Mouse (Mus musculus) midbrain, embryonic 13.5 days (tissue): Measurements from ENCODE around the gene Ddx52. TPM values are rescaled to one million over a fixed set of nuclear protein-coding genes. Genes with fewer than 3 reads are reported as not detected.

Source experiments
- ATAC-seq: fragments of 200-750 bp; cut with Nextera tagmentation; 2 replicates; pipeline ENCODE4 v1.8.0; 2017; ENCODE audit warnings: mild to moderate bottlenecking, moderate TSS enrichment, moderate library complexity
- H3K27ac ChIP-seq: fragments of 300-500 bp; sonication (generic); 2 replicates; pipeline ENCODE4 v1.5.1; 2015; ENCODE audit warnings: inconsistent platforms, mild to moderate bottlenecking, moderate library complexity
- H3K27me3 ChIP-seq: fragments of 300-500 bp; sonication (generic); 2 replicates; pipeline ENCODE4 v1.6.1; 2015; ENCODE audit warnings: mild to moderate bottlenecking, inconsistent platforms
- H3K36me3 ChIP-seq: fragments of 300-500 bp; sonication (generic); 2 replicates; pipeline ENCODE4 v1.6.1; 2015; ENCODE audit warnings: mild to moderate bottlenecking, inconsistent platforms
- H3K4me1 ChIP-seq: fragments of 300-500 bp; sonication (generic); replicated peaks from 2 replicates; pipeline ENCODE4 v1.6.1; 2015; ENCODE audit warnings: inconsistent platforms
- H3K4me2 ChIP-seq: fragments of 300-500 bp; sonication (generic); replicated peaks from 2 replicates; pipeline ENCODE4 v1.6.1; 2015; ENCODE audit warnings: moderate library complexity, mild to moderate bottlenecking, inconsistent platforms
- H3K4me3 ChIP-seq: fragments of 300-500 bp; sonication (generic); replicated peaks from 2 replicates; pipeline ENCODE4 v1.5.1; 2015; ENCODE audit warnings: mild to moderate bottlenecking, inconsistent platforms
- H3K9ac ChIP-seq: fragments of 300-500 bp; sonication (generic); replicated peaks from 2 replicates; pipeline ENCODE4 v1.6.1; 2015; ENCODE audit warnings: mild to moderate bottlenecking, inconsistent platforms
- H3K9me3 ChIP-seq: fragments of 300-500 bp; sonication (generic); 2 replicates; pipeline ENCODE4 v1.6.1; 2016; ENCODE audit warnings: mild to moderate bottlenecking, inconsistent platforms
- WGBS: fragments of 180-500 bp; shearing (Covaris S2); methylation state at CpG from one replicate; pipeline ENCODE4 v1.1.7; 2015; 5-methylcytosine and 5-hydroxymethylcytosine counted together
- polyA plus RNA-seq: library from polyadenylated mRNA; unstranded; fragments of >200 nt; fragmentation: Nextera tagmentation; extraction: Ambion mirVana; gene quantifications from 2 replicates; pipeline ENCODE4 v1.2.1, GENCODE M21; 2015

Gene Ddx52
- polyA plus RNA-seq, 1 experiment from 2014 or later, result 34.6 TPM

GRCm38 (mm10) chr11:83932506-83933106 lies 9.3 kb upstream of the Ddx52 start:
- H3K9ac ChIP-seq, result no peak overlapping the region
- H3K27ac ChIP-seq, result no peak overlapping the region
- no peak overlapping the region for H3K4me3 ChIP-seq
- H3K27me3 ChIP-seq, result no peaks in the 10 kb centered on the region
- H3K4me1 ChIP-seq, result 0 out of 2 replicates have a peak, but pooled peaks cover 5% of the 10 kb centered on the region
- no peaks in the 10 kb centered on the region for H3K36me3 ChIP-seq
- H3K9me3 ChIP-seq, result no peaks in the 10 kb centered on the region
- no peak overlapping the region for H3K4me2 ChIP-seq
- ATAC-seq, result no peak
- WGBS, result 81% methylated on average over 10 of the region's 10 CpGs

- WGBS, result 89% methylated on average over 4 of the region's 4 CpGs
- Histone ChIP-seq H3K27me3 (peaks cover 5% of the 10 kb centered on the region; the same call in 1 of the 2 replicates), H3K4me3 (no peak overlapping the region), H3K9ac (no peak overlapping the region), H3K4me1 (0 out of 2 replicates have a peak, but pooled peaks cover 5% of the 10 kb centered on the region), H3K4me2 (no peak overlapping the region), H3K27ac (no peak overlapping the region), H3K9me3 (no peaks in the 10 kb centered on the region), H3K36me3 (no peaks in the 10 kb centered on the region)
- ATAC-seq, result no peak
These were observed 8.5 kb upstream of the Ddx52 start for GRCm38 (mm10) chr11:83933376-83933775.

GRCm38 (mm10) chr11:83935986-83936665 lies 5.7 kb upstream of the Ddx52 start:
- WGBS, result 23% methylated on average over 7 of the region's 7 CpGs
- 0 out of 2 replicates have a peak, but pooled peaks cover 5% of the 10 kb centered on the region for H3K4me1 ChIP-seq
- no peak overlapping the region for H3K4me2 ChIP-seq
- 0 out of 2 replicates have a peak, but pooled peaks have one; percentile 53 for ATAC-seq
- no peak overlapping the region for H3K4me3 ChIP-seq
- no peak overlapping the region for H3K27ac ChIP-seq
- no peak overlapping the region for H3K9ac ChIP-seq
- no peaks in the 10 kb centered on the region for H3K36me3 ChIP-seq
- H3K27me3 ChIP-seq, result peaks cover 21% of the 10 kb centered on the region; the same call in 1 of the 2 replicates
- no peaks in the 10 kb centered on the region for H3K9me3 ChIP-seq

GRCm38 (mm10) chr11:83938556-83938955 lies 3.3 kb upstream of the Ddx52 start:
- Histone ChIP-seq H3K36me3 (no peaks in the 10 kb centered on the region), H3K4me3 (no peak overlapping the region), H3K27me3 (peaks cover 21% of the 10 kb centered on the region; the same call in 1 of the 2 replicates), H3K27ac (no peak overlapping the region), H3K9me3 (no peaks in the 10 kb centered on the region), H3K4me1 (peaks cover 20% of the 10 kb centered on the region), H3K4me2 (no peak overlapping the region), H3K9ac (no peak overlapping the region)
- WGBS, result 84% methylated on average over 8 of the region's 8 CpGs
- no peak for ATAC-seq

GRCm38 (mm10) chr11:83956822-83957221 lies 15.0 kb downstream of the Ddx52 start:
- Histone ChIP-seq H3K36me3 (peaks cover 90% of the 10 kb centered on the region), H3K9me3 (no peaks in the 10 kb centered on the region), H3K4me3 (no peak overlapping the region), H3K9ac (no peak overlapping the region), H3K27me3 (no peaks in the 10 kb centered on the region), H3K4me2 (no peak overlapping the region), H3K4me1 (no peaks in the 10 kb centered on the region), H3K27ac (no peak overlapping the region)
- ATAC-seq, result no peak
- WGBS, result 91% methylated on average over 2 of the region's 2 CpGs

GRCm38 (mm10) chr11:83961983-83962382 lies 20.1 kb downstream of the Ddx52 start:
- H3K27me3 ChIP-seq, result no peaks in the 10 kb centered on the region
- no peak overlapping the region for H3K4me3 ChIP-seq
- no peaks in the 10 kb centered on the region for H3K9me3 ChIP-seq
- H3K4me2 ChIP-seq, result no peak overlapping the region
- H3K9ac ChIP-seq, result no peak overlapping the region
- no peak for ATAC-seq
- 91% methylated on average over 3 of the region's 3 CpGs for WGBS
- H3K36me3 ChIP-seq, result peaks cover 49% of the 10 kb centered on the region
- peaks cover 22% of the 10 kb centered on the region for H3K4me1 ChIP-seq
- H3K27ac ChIP-seq, result no peak overlapping the region

GRCm38 (mm10) chr11:83963991-83964921 lies 22.4 kb downstream of the Ddx52 start, which contains the start of gene Synrg:
Gene Synrg (plus strand): TSS chr11:83964428.
- peak within 1 kb of the TSS; percentile 72 for H3K4me3 ChIP-seq
- peaks cover 35% of the 10 kb centered on the region for H3K4me1 ChIP-seq
- H3K36me3 ChIP-seq, result peaks cover 38% of the 10 kb centered on the region
- peak; percentile 97 for ATAC-seq
- peak within 1 kb of the TSS; percentile 89 for H3K9ac ChIP-seq
- no peaks in the 10 kb centered on the region for H3K9me3 ChIP-seq
- WGBS, result 2% methylated on average over 51 of the region's 76 CpGs
- H3K27ac ChIP-seq, result peak within 1 kb of the TSS; percentile 92
- H3K4me2 ChIP-seq, result peak within 1 kb of the TSS; percentile 59
- no peaks in the 10 kb centered on the region for H3K27me3 ChIP-seq

GRCm38 (mm10) chr11:83967436-83968204 lies 25.8 kb downstream of the Ddx52 start:
- Histone ChIP-seq H3K4me3 (no peak overlapping the region), H3K9ac (peak overlapping the region; percentile 39; the same call in 1 of the 2 replicates), H3K36me3 (peaks cover 24% of the 10 kb centered on the region), H3K27ac (no peak overlapping the region), H3K4me1 (peaks cover 35% of the 10 kb centered on the region), H3K27me3 (no peaks in the 10 kb centered on the region), H3K9me3 (no peaks in the 10 kb centered on the region), H3K4me2 (no peak overlapping the region)
- no peak for ATAC-seq
- 55% methylated on average over 8 of the region's 8 CpGs for WGBS

GRCm38 (mm10) chr11:83968205-83968575 lies 26.3 kb downstream of the Ddx52 start:
- peaks cover 27% of the 10 kb centered on the region for H3K36me3 ChIP-seq
- WGBS, result 87% methylated on average over 6 of the region's 6 CpGs
- no peak overlapping the region for H3K27ac ChIP-seq
- no peak overlapping the region for H3K4me2 ChIP-seq
- H3K4me1 ChIP-seq, result peaks cover 35% of the 10 kb centered on the region
- H3K4me3 ChIP-seq, result no peak overlapping the region
- H3K9ac ChIP-seq, result no peak overlapping the region
- ATAC-seq, result no peak
- H3K27me3 ChIP-seq, result no peaks in the 10 kb centered on the region
- no peaks in the 10 kb centered on the region for H3K9me3 ChIP-seq

- Histone ChIP-seq H3K9me3 (no peaks in the 10 kb centered on the region), H3K4me2 (no peak overlapping the region), H3K4me3 (no peak overlapping the region), H3K27me3 (no peaks in the 10 kb centered on the region), H3K9ac (no peak overlapping the region), H3K4me1 (peaks cover 31% of the 10 kb centered on the region), H3K36me3 (peaks cover 31% of the 10 kb centered on the region), H3K27ac (no peak overlapping the region)
- no peak for ATAC-seq
- 94% methylated on average over 3 of the region's 3 CpGs for WGBS
These were observed 27.2 kb downstream of the Ddx52 start for GRCm38 (mm10) chr11:83969040-83969439.

GRCm38 (mm10) chr11:83974561-83975346 lies 32.9 kb downstream of the Ddx52 start:
- Histone ChIP-seq H3K4me1 (0 out of 2 replicates have a peak, but pooled peaks cover 3% of the 10 kb centered on the region), H3K27me3 (no peaks in the 10 kb centered on the region), H3K9me3 (no peaks in the 10 kb centered on the region), H3K27ac (no peak overlapping the region), H3K4me2 (no peak overlapping the region), H3K9ac (no peak overlapping the region), H3K36me3 (peaks cover 57% of the 10 kb centered on the region), H3K4me3 (no peak overlapping the region)
- ATAC-seq, result no peak
- 48% methylated on average over 7 of the region's 7 CpGs for WGBS
